In the genomic region with DNA sequence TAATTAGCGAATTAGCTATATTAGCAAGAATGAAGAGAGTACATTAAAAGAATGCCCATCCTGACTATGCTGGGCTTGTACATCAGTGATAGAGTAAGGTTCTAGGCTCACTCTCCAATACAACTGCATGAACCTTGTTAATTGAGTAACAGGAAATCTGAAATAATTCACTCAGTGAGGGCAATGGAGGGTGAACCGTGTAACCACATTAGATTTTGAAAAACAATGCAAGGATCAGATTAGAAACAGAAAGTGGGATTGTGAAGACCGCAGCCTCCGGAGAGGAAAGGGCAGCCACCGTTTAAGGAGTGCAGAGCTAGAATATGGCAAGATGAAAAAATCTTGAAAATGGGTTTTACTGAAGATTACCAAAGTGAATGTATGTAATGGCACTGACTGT, we compare ENCODE assay signal across 8 mouse cellular contexts. TPM values are rescaled to one million over a fixed set of nuclear protein-coding genes. Genes with fewer than 3 reads are reported as not detected.
DNase-seq lines count a peak whose midpoint lies in the region; ATAC-seq lines count a peak whose summit lies in the region.

No protein-coding gene starts in this region.

- no peaks in the 10 kb centered on the region for H3K9me3 ChIP-seq in hindbrain, embryonic 10.5 days
- no peaks in the 10 kb centered on the region for H3K9me3 ChIP-seq in hindbrain, embryonic 14.5 days (ENCODE audit: control insufficient read depth, low read length)
- H3K9me3 ChIP-seq in embryonic facial prominence, embryonic 10.5 days: no peaks in the 10 kb centered on the region
- no peaks in the 10 kb centered on the region for H3K9me3 ChIP-seq in limb, embryonic 13.5 days

- ATAC-seq in hindbrain, embryonic 14.5 days (ENCODE audit: low FRiP score): no peak
- no peak for ATAC-seq in limb, embryonic 13.5 days (ENCODE audit: low FRiP score, low read depth)

- no peak overlapping the region for H3K9ac ChIP-seq in hindbrain, embryonic 14.5 days
- H3K9ac ChIP-seq in limb, embryonic 13.5 days: no peak overlapping the region

- H3K4me2 ChIP-seq in hindbrain, embryonic 14.5 days (replicated peaks): no peak overlapping the region
- peak overlapping the region; percentile 47 for H3K4me2 ChIP-seq in limb, embryonic 13.5 days (replicated peaks)

- H3K4me3 ChIP-seq in hindbrain, embryonic 10.5 days: peak overlapping the region; percentile 96
- H3K4me3 ChIP-seq in hindbrain, embryonic 14.5 days (replicated peaks; ENCODE audit: low read length): no peak overlapping the region
- H3K4me3 ChIP-seq in embryonic facial prominence, embryonic 10.5 days: peak overlapping the region; percentile 86
- H3K4me3 ChIP-seq in limb, embryonic 13.5 days: peak overlapping the region; percentile 19

- H3K36me3 ChIP-seq in hindbrain, embryonic 10.5 days: peaks cover 67% of the 10 kb centered on the region
- H3K36me3 ChIP-seq in hindbrain, embryonic 14.5 days (replicated peaks; ENCODE audit: control insufficient read depth, insufficient read depth): peaks cover 32% of the 10 kb centered on the region; the same call in 1 of the 2 replicates
- peaks cover 66% of the 10 kb centered on the region for H3K36me3 ChIP-seq in embryonic facial prominence, embryonic 10.5 days (replicated peaks)
- H3K36me3 ChIP-seq in limb, embryonic 13.5 days: peaks cover 20% of the 10 kb centered on the region

- no peak for DNase-seq in hindbrain, embryonic 10.5 days (ENCODE audit: low spot score)
- DNase-seq in hindbrain, embryonic 14.5 days (ENCODE audit: low spot score): no peak
- peak; percentile 59 to 70 for DNase-seq in B cell, adult 2 months
- no peak for DNase-seq in embryonic facial prominence, embryonic 10.5 days (ENCODE audit: low spot score)
- DNase-seq in cerebellum, postnatal 36 days: no peak
- no peak for DNase-seq in cerebellum, adult 9-11 months
- no peak for DNase-seq in ovary, postnatal 10 days (ENCODE audit: low spot score)

- 83% methylated on average over 5 of the region's 5 CpGs for WGBS in hindbrain, embryonic 10.5 days
- WGBS in hindbrain, embryonic 14.5 days: 66% methylated on average over 5 of the region's 5 CpGs
- 74% methylated on average over 5 of the region's 5 CpGs for WGBS in embryonic facial prominence, embryonic 10.5 days
- WGBS in limb, embryonic 13.5 days: 74% methylated on average over 5 of the region's 5 CpGs

- no peak overlapping the region for H3K27ac ChIP-seq in hindbrain, embryonic 10.5 days
- no peak overlapping the region for H3K27ac ChIP-seq in hindbrain, embryonic 14.5 days
- H3K27ac ChIP-seq in embryonic facial prominence, embryonic 10.5 days (replicated peaks): no peak overlapping the region
- H3K27ac ChIP-seq in limb, embryonic 13.5 days: no peak overlapping the region

- no peaks in the 10 kb centered on the region for H3K27me3 ChIP-seq in hindbrain, embryonic 10.5 days (ENCODE audit: insufficient read depth, poor library complexity, severe bottlenecking)
- H3K27me3 ChIP-seq in hindbrain, embryonic 14.5 days (ENCODE audit: control insufficient read depth, insufficient read depth, low read length): no peaks in the 10 kb centered on the region
- no peaks in the 10 kb centered on the region for H3K27me3 ChIP-seq in embryonic facial prominence, embryonic 10.5 days (replicated peaks; ENCODE audit: low read depth, poor library complexity, severe bottlenecking)
- no peaks in the 10 kb centered on the region for H3K27me3 ChIP-seq in limb, embryonic 13.5 days

- H3K4me1 ChIP-seq in hindbrain, embryonic 10.5 days (replicated peaks): peaks cover 50% of the 10 kb centered on the region
- peaks cover 20% of the 10 kb centered on the region; the same call in 1 of the 2 replicates for H3K4me1 ChIP-seq in hindbrain, embryonic 14.5 days (replicated peaks; ENCODE audit: control insufficient read depth, insufficient read depth, low read length)
- H3K4me1 ChIP-seq in embryonic facial prominence, embryonic 10.5 days: peaks cover 40% of the 10 kb centered on the region
- peaks cover 28% of the 10 kb centered on the region for H3K4me1 ChIP-seq in limb, embryonic 13.5 days

RNA-seq across cellular contexts. Expression of gene Trim59, which starts 3.3 kb away (rescaled TPM):
- 152 and 193 TPM in 2 replicates for polyA plus RNA-seq in hindbrain, embryonic 10.5 days (2016; fragmentation: Nextera tagmentation; extraction: Ambion mirVana)
- polyA plus RNA-seq in hindbrain, embryonic 14.5 days (2014; fragmentation: Nextera tagmentation; extraction: Ambion mirVana): 38.2 and 38.5 TPM in 2 replicates
- polyA plus RNA-seq in embryonic facial prominence, embryonic 10.5 days (2016; fragmentation: Nextera tagmentation; extraction: Ambion mirVana): 193 and 202 TPM in 2 replicates
- 124 TPM in 2 replicates for polyA plus RNA-seq in limb, embryonic 13.5 days (2015; fragmentation: Nextera tagmentation; extraction: Ambion mirVana)

RNA-seq across cellular contexts. Expression of gene Smc4, which starts 36.8 kb away (rescaled TPM):
- 101 and 172 TPM in 2 replicates for polyA plus RNA-seq in hindbrain, embryonic 10.5 days (2016; fragmentation: Nextera tagmentation; extraction: Ambion mirVana)
- 30.8 and 33.9 TPM in 2 replicates for polyA plus RNA-seq in hindbrain, embryonic 14.5 days (2014; fragmentation: Nextera tagmentation; extraction: Ambion mirVana)
- 166 and 187 TPM in 2 replicates for polyA plus RNA-seq in embryonic facial prominence, embryonic 10.5 days (2016; fragmentation: Nextera tagmentation; extraction: Ambion mirVana)
- polyA plus RNA-seq in limb, embryonic 13.5 days (2015; fragmentation: Nextera tagmentation; extraction: Ambion mirVana): 173 and 176 TPM in 2 replicates

RNA-seq across cellular contexts. Expression of gene Ift80, which starts 36.9 kb away (rescaled TPM):
- polyA plus RNA-seq in hindbrain, embryonic 10.5 days (2016; fragmentation: Nextera tagmentation; extraction: Ambion mirVana): 12.9 and 18.2 TPM in 2 replicates
- 8.7 and 11.9 TPM in 2 replicates for polyA plus RNA-seq in hindbrain, embryonic 14.5 days (2014; fragmentation: Nextera tagmentation; extraction: Ambion mirVana)
- 18.1 and 18.3 TPM in 2 replicates for polyA plus RNA-seq in embryonic facial prominence, embryonic 10.5 days (2016; fragmentation: Nextera tagmentation; extraction: Ambion mirVana)
- 18.8 and 21.8 TPM in 2 replicates for polyA plus RNA-seq in limb, embryonic 13.5 days (2015; fragmentation: Nextera tagmentation; extraction: Ambion mirVana)

Comparison
In these comparisons a context has a peak if more than half of its experiments do, and no peak if none do; other contexts are left out.
1. DNase-seq: peak in B cell, adult 2 months (2 of 2); none in hindbrain, embryonic 10.5 days (single experiment), hindbrain, embryonic 14.5 days (single experiment), embryonic facial prominence, embryonic 10.5 days (single experiment), cerebellum, postnatal 36 days (0 of 2), cerebellum, adult 9-11 months (single experiment) and ovary, postnatal 10 days (single experiment).